Mouse (Mus musculus) cerebellum, adult 11 months (tissue): ENCODE results near the gene Hmgn1.
"Not testable (repeated sequence)": the region's sequence is repeated elsewhere in the genome, so short reads cannot be mapped to it uniquely, and the experiment has no call there.

Source experiments
- DNase-seq: peaks from one replicate; pipeline ENCODE4 v3.0.0; 2022

Hmgn1 gene

GRCm38 (mm10) chr16:96120022-96120623 is 7.4 kb downstream of the Hmgn1 start:
- no peak for DNase-seq

GRCm38 (mm10) chr16:96114729-96115128 is 12.8 kb downstream of the Hmgn1 start:
- DNase-seq: no peak

- no peak for DNase-seq
These were observed 14.8 kb downstream of the Hmgn1 start for GRCm38 (mm10) chr16:96112769-96113168.

- DNase-seq: no peak
These were observed 16.7 kb downstream of the Hmgn1 start for GRCm38 (mm10) chr16:96110655-96111345.

- no peak for DNase-seq
These were observed 17.9 kb downstream of the Hmgn1 start for GRCm38 (mm10) chr16:96109673-96110072.

GRCm38 (mm10) chr16:96103036-96103435 is 24.5 kb downstream of the Hmgn1 start:
- DNase-seq: no peak

GRCm38 (mm10) chr16:96097811-96098210 is 29.7 kb downstream of the Hmgn1 start:
- not testable (repeated sequence) for DNase-seq

GRCm38 (mm10) chr16:96095966-96096365 is 31.6 kb downstream of the Hmgn1 start:
- DNase-seq: no peak

GRCm38 (mm10) chr16:96091515-96092504 is 35.7 kb downstream of the Hmgn1 start:
- no peak for DNase-seq

GRCm38 (mm10) chr16:96088120-96088519 is 39.4 kb downstream of the Hmgn1 start:
- DNase-seq: no peak

GRCm38 (mm10) chr16:96087436-96087835 is 40.1 kb downstream of the Hmgn1 start:
- no peak for DNase-seq

- no peak for DNase-seq
These were observed 40.5 kb downstream of the Hmgn1 start for GRCm38 (mm10) chr16:96087001-96087400.

- no peak for DNase-seq
These were observed 41.9 kb downstream of the Hmgn1 start for GRCm38 (mm10) chr16:96085597-96085996.

- peak; percentile 36 for DNase-seq
These were observed 44.3 kb downstream of the Hmgn1 start for GRCm38 (mm10) chr16:96083179-96083646.

GRCm38 (mm10) chr16:96082301-96083178 is 45.0 kb downstream of the Hmgn1 start, which contains the start of gene Brwd1:
Gene Brwd1, minus strand, starts transcription at chr16:96082526.
- peak; percentile 92 for DNase-seq

GRCm38 (mm10) chr16:96081742-96082241 is 45.7 kb downstream of the Hmgn1 start:
- DNase-seq: peak; percentile 71

GRCm38 (mm10) chr16:96081331-96081730 is 46.2 kb downstream of the Hmgn1 start:
- DNase-seq: peak; percentile 89

GRCm38 (mm10) chr16:96080524-96080923 is 47.0 kb downstream of the Hmgn1 start:
- peak; percentile 13 for DNase-seq
